Mouse (Mus musculus): ENCODE results near the gene Fth1. TPM values are rescaled to one million over a fixed set of nuclear protein-coding genes. Genes with fewer than 3 reads are reported as not detected.

The Fth1 gene
- total and polyA plus RNA-seq, 3 experiments = 303 to 2,849 (median 317) TPM

- Histone ChIP-seq H3K4me3 (replicated peaks in 1 of 3; ENCODE audit: low read depth in 2 of 3, low read length in 2 of 3, poor library complexity in 1 of 3) (no peak overlapping the region), H3K4me1 (ENCODE audit: control insufficient read depth in 1 of 2, insufficient read depth in 2 of 2) (peaks cover 37 to 91% of the 10 kb centered on the region in 2 experiments), H3K27me3 (replicated peaks) (no peaks in the 10 kb centered on the region), H3K79me2 (replicated peaks; ENCODE audit: control insufficient read depth, extremely low read depth, insufficient read depth, poor library complexity, severe bottlenecking) (no peaks in the 10 kb centered on the region), H3K9ac (ENCODE audit: insufficient read depth, low read depth) (no peak overlapping the region), H3K36me3 (replicated peaks in 1 of 2; ENCODE audit: control insufficient read depth in 1 of 2, insufficient read depth in 1 of 2, low read length in 1 of 2) (no peaks in the 10 kb centered on the region), H3K27ac (ENCODE audit: insufficient read depth, low read depth) (no peak overlapping the region), H3K9me3 (replicated peaks; ENCODE audit: low read length) (no peaks in the 10 kb centered on the region), H3K4me2 (ENCODE audit: insufficient read depth, low read depth, poor library complexity, severe bottlenecking) (no peak overlapping the region)
- dilution Hi-C loops (cut with MboI; ENCODE audit: extremely low pct_ligation_motif_present, extremely low pct_unique_long_range_greater_than_20kb, low sequenced_read_pairs) (no loop called here), in situ Hi-C loops (cut with MboI; ENCODE audit: low pct_ligation_motif_present, low pct_unique_long_range_greater_than_20kb, low sequenced_read_pairs) (no loop called here)
- TF ChIP-seq BHLHE40 (IDR thresholded peaks at IDR 0.05; ENCODE audit: low read depth, low read length) (no peak), RAD21 (IDR thresholded peaks at IDR 0.05; ENCODE audit: low read depth, low read length) (no peak), IRF4 (IDR thresholded peaks at IDR 0.05; ENCODE audit: low read depth, low read length) (no peak), POLR2AphosphoS2 (IDR thresholded peaks at IDR 0.05; ENCODE audit: low read depth, low read length) (no peak), ZC3H11A (IDR thresholded peaks at IDR 0.05; ENCODE audit: low read depth, low read length) (no peak), ETS1 (conservative IDR thresholded peaks at IDR 0.05; ENCODE audit: low read depth, low read length) (no peak), JUN (IDR thresholded peaks at IDR 0.05; ENCODE audit: insufficient read depth, low read depth, low read length) (no peak), CTCF (conservative IDR thresholded peaks at IDR 0.05 in 1 of 2, IDR thresholded peaks at IDR 0.05 in 1 of 2; ENCODE audit: low read depth in 2 of 2, low read length in 2 of 2) (no peak), CHD2 (IDR thresholded peaks at IDR 0.05; ENCODE audit: low read length) (no peak), NRF1 (IDR thresholded peaks at IDR 0.05; ENCODE audit: low read depth, low read length) (no peak), HCFC1 (IDR thresholded peaks at IDR 0.05; ENCODE audit: low read depth, low read length) (no peak), NELFE (IDR thresholded peaks at IDR 0.05; ENCODE audit: low read depth, low read length) (no peak), MAX (IDR thresholded peaks at IDR 0.05; ENCODE audit: low read length) (no peak), MAZ (IDR thresholded peaks at IDR 0.05; ENCODE audit: low read depth, low read length) (no peak)
- DNase-seq (ENCODE audit: extremely low read depth) = no peak
Measured at GRCm38 (mm10) chr19:9941809-9942208, 38.6 kb upstream of the Fth1 start.

GRCm38 (mm10) chr19:9942539-9943533 lies 37.6 kb upstream of the Fth1 start:
- H3K27ac ChIP-seq (ENCODE audit: insufficient read depth, low read depth) = no peak overlapping the region
- H3K4me2 ChIP-seq (ENCODE audit: insufficient read depth, low read depth, poor library complexity, severe bottlenecking) = no peak overlapping the region
- dilution Hi-C loops (cut with MboI; ENCODE audit: extremely low pct_ligation_motif_present, extremely low pct_unique_long_range_greater_than_20kb, low sequenced_read_pairs) (no loop called here), in situ Hi-C loops (cut with MboI; ENCODE audit: low pct_ligation_motif_present, low pct_unique_long_range_greater_than_20kb, low sequenced_read_pairs) (no loop called here)
- H3K36me3 ChIP-seq (replicated peaks in 1 of 2; ENCODE audit: control insufficient read depth in 1 of 2, insufficient read depth in 1 of 2, low read length in 1 of 2) = no peaks in the 10 kb centered on the region
- no peak overlapping the region for H3K4me3 ChIP-seq (replicated peaks in 1 of 3; ENCODE audit: low read depth in 2 of 3, low read length in 2 of 3, poor library complexity in 1 of 3)
- H3K9me3 ChIP-seq (replicated peaks; ENCODE audit: low read length) = no peaks in the 10 kb centered on the region
- peak; percentile 19; the same call in 1 of the 2 replicates for TF ChIP-seq EP300 (IDR thresholded peaks at IDR 0.05; ENCODE audit: low read length)
- TF ChIP-seq PAX5 (IDR thresholded peaks at IDR 0.05; ENCODE audit: low read length) = no peak
- TF ChIP-seq NELFE (IDR thresholded peaks at IDR 0.05; ENCODE audit: low read depth, low read length) = no peak
- TF ChIP-seq IRF4 (IDR thresholded peaks at IDR 0.05; ENCODE audit: low read depth, low read length) = peak; percentile 71
- no peak for TF ChIP-seq JUND (conservative IDR thresholded peaks at IDR 0.05; ENCODE audit: low read depth, low read length)
- TF ChIP-seq BHLHE40 (IDR thresholded peaks at IDR 0.05; ENCODE audit: low read depth, low read length) = no peak
- no peak for TF ChIP-seq KAT2A (IDR thresholded peaks at IDR 0.05; ENCODE audit: insufficient replicate concordance, low read length)
- TF ChIP-seq MEF2A (IDR thresholded peaks at IDR 0.05; ENCODE audit: borderline replicate concordance, low read depth, low read length) = no peak
- no peak for TF ChIP-seq ZKSCAN1 (IDR thresholded peaks at IDR 0.05; ENCODE audit: borderline replicate concordance, low read depth, low read length)
- peak; percentile 37 for DNase-seq (ENCODE audit: extremely low read depth)
- H3K27me3 ChIP-seq (replicated peaks) = no peaks in the 10 kb centered on the region
- no peaks in the 10 kb centered on the region for H3K79me2 ChIP-seq (replicated peaks; ENCODE audit: control insufficient read depth, extremely low read depth, insufficient read depth, poor library complexity, severe bottlenecking)
- no peak overlapping the region for H3K9ac ChIP-seq (ENCODE audit: insufficient read depth, low read depth)
- peaks cover 32 to 87% of the 10 kb centered on the region in 2 experiments for H3K4me1 ChIP-seq (ENCODE audit: control insufficient read depth in 1 of 2, insufficient read depth in 2 of 2)

Data from CH12.LX (cell line).